Mouse (Mus musculus) liver, embryonic 18 days (tissue): ENCODE results near the gene Pamr1. TPM values are rescaled to one million over a fixed set of nuclear protein-coding genes. Genes with fewer than 3 reads are reported as not detected.

Experiments
- polyA plus RNA-seq: library from polyadenylated mRNA; depleted of rRNA; stranded (reverse); fragments of >200 nt; gene quantifications from 2 replicates; pipeline ENCODE4 v1.2.3, GENCODE M21; 2012; rRNA removed

Pamr1 gene
- 6.3 and 6.8 TPM in 2 replicates for polyA plus RNA-seq

GRCm38 (mm10) chr2:102549611-102550266 is at the start of gene Pamr1:
Pamr1 (plus strand) TSS chr2:102550012.

GRCm38 (mm10) chr2:102658163-102658660 is 108.4 kb downstream of the Pamr1 start, which contains the start of gene Slc1a2:
Slc1a2 (plus strand) TSS chr2:102658659.

Other genes with a start within 250 kb of the Pamr1 start
- 14.1 and 17.2 TPM in 2 replicates for gene Trim44, start 142.2 kb upstream of the Pamr1 start, polyA plus RNA-seq
- 0.75 and 0.77 TPM in 2 replicates for gene Fjx1, start 97.5 kb upstream of the Pamr1 start, polyA plus RNA-seq
- gene Slc1a2, start 108.6 kb downstream of the Pamr1 start, polyA plus RNA-seq: 0.57 and 0.74 TPM in 2 replicates